Mouse (Mus musculus): ENCODE measurements around the gene Krt35. TPM values are rescaled to one million over a fixed set of nuclear protein-coding genes. Genes with fewer than 3 reads are reported as not detected.

The Krt35 gene
- total RNA-seq (2021) = not detected
- long read RNA-seq, experiment 1 = 0 reads
- long read RNA-seq, experiment 2 = 0 reads

DNA sequence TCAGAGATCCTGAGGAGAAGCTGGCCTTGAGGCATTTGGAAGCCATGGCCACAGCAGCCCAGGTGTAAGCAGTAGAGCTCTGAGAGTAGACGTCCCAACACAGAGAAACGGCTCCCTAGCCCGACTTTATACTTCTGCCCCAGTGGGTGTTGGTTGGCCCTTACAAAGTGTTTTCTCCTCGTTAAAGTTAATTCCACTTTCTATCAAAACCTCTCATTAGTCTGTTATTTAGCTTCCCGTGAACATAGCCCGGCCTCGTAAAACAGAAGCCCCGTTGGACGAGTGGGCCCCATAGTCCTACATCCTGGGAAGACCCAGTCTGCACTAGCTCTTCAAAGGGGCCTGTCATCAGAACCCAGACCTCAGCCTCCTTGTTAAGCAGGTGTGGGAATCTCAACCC, at the start of gene Krt35:
TSS of gene Krt35 (minus strand) at position 101 of the 400 bp plus-strand sequence.
- no peak for DNase-seq
- intact Hi-C loops (cut with DNase I) = no loop called here

DNA sequence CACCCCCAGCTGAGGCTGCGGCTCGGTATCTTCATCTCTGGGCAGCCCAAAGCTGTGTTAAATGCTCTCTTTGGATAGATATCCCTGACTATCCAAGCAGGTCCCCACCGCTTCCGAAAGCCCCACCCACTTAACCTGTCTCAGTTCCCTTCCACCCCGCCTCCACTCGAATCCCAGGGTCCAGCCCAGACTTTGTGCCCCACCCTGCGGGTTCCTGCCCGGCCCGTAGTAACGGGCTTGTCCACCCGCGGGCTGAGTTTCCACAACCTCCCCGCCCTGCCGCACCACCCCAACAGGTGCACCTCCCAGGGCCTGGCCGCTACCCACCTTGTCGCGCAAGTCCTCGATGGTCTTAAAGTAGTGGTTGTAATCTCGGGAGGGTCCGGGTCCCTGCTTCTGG, 49.1 kb upstream of the Krt35 start:
- intact Hi-C loops (cut with DNase I) = no loop called here
- DNase-seq = no peak

DNA sequence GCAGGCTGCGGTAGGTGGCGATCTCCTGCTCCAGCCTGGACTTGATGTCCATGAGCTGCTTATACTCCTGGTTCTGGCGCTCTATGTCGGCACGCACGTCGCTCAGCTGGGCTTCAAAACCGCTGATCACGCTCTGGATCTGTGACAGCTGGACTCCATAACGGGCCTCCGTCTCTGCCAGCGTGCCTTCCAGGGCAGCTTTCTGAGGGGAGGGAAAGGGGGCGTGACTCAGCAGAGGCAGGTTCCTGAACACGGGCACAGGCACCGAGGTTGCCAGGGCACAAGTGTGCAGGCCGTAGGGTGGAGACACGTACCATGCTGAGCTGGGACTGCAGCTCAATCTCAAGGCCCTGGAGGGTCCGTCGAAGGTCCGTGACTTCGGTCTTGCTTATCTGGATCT, 44.9 kb upstream of the Krt35 start:
- peak in 1 of 2 experiments; percentile 15 for DNase-seq

DNA sequence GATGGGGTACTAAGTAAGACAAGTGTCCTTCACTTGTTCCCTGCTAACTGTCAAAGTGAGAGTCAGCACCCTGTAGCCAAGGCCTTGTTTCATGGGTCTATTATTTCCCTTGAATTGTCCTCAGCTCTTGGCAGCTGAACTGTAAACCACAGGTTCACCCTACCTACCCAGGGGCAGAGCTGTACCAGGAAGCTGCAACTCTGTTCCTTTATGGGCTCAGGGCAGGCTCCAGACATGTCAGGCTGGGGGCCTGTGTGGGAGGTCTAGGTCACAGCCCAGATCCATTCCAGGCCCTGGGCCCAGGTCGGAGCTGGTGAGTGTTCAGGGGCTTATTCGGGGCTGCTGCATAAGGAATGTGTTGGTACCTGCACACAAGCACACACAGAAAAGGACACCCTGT, 43.4 kb upstream of the Krt35 start:
- intact Hi-C loops (cut with DNase I) = loop anchor here (5.0 kb wide), 1 partner anchor 247 kb away; no protein-coding TSS in a partner anchor
- no peak for DNase-seq

More for the DNA sequence above, 44.9 kb upstream of the Krt35 start:
- intact Hi-C loops (cut with DNase I) = no loop called here

DNA sequence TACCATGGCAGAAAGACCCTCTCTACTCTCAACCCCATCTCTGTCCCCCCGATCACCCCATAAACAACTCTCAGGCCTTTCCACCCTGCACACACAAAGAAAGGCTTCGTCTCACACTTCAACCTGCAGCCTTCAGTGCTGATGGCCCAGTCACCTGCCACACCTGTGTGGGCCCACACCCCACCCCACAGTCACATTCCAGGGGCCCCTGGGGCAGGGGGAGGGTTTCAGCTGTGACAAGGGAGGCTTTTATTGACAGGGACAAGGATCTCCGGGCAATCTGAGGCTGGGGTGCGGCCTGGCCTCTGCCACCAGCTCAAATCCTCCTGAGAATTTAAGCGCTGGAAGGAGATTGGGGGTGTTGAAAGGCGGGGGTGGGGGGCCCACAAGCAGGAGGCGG, 42.8 kb upstream of the Krt35 start:
- intact Hi-C loops (cut with DNase I) = loop anchor here (5.0 kb wide), 1 partner anchor 247 kb away; no protein-coding TSS in a partner anchor

DNA sequence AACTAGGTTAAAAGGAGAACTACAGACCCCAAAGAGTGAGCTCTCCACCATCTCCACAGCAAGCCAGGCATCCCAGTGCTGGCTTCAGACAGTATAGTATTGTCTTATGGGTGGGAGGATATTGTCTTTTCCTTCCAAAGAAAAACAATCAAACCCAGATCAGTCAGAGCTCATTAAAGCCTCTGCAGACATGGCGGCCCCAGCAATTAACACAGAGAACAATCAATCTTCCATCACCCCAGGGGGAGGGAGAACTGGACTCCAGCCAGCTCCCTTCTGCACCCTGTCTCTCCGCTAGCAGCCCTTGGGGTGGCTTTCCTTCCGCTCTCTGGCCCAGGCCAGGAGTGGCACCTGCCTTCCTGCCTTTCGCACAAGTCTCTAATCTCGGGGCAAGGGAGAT, 41.7 kb upstream of the Krt35 start:
- no peak for DNase-seq
- intact Hi-C loops (cut with DNase I) = loop anchor here (5.0 kb wide), 1 partner anchor 245 kb away; no protein-coding TSS in a partner anchor

More for the DNA sequence above, 42.8 kb upstream of the Krt35 start:
- no peak for DNase-seq

DNA sequence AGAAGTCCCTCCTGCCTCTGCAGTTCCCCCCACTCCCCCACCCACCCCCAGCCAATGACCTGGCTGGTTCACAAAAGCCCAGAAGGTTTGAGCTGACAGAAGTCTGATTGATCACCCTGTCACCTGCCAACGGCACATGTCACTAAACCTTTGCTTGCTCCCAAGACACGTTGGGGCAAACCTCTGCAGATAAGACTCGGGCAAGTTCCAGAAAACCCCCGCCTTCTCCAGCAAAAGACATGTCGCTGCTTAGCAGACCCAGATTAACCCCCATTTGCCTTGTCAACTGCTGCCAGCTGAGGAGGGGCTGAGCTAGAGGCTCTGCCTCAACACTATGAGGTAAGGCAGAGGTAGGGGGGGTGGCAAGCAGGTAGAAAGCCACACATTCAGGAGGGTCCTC, 40.5 kb upstream of the Krt35 start:
- intact Hi-C loops (cut with DNase I) = loop anchor here (5.0 kb wide), 1 partner anchor 244 kb away; no protein-coding TSS in a partner anchor
- no peak for DNase-seq

DNA sequence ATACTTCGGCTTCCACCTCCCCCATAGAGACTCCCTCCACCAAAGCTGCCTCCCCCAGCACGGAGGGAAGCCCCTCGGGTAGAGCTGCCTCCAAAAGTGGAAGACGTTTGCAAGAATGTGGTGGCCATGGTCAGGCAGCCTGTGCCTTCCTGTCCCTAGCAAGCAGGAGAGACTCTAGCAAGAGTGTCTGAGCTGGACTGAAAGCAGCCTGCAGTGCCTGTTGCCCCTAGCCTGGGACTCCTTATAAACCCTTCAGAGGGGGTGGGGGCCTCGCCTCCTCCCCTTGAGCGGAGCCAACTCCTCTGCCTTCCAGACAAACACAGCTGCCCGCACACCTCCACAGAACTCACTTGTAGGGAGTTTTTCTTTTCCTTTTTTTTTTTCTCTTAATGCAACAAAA, 39.7 kb upstream of the Krt35 start, which contains the start of gene Krt15:
TSS of gene Krt15 (minus strand) at position 198 of the 400 bp plus-strand sequence.
- intact Hi-C loops (cut with DNase I) = loop anchor here (5.0 kb wide), 1 partner anchor 243 kb away; no protein-coding TSS in a partner anchor
- DNase-seq = no peak

DNA sequence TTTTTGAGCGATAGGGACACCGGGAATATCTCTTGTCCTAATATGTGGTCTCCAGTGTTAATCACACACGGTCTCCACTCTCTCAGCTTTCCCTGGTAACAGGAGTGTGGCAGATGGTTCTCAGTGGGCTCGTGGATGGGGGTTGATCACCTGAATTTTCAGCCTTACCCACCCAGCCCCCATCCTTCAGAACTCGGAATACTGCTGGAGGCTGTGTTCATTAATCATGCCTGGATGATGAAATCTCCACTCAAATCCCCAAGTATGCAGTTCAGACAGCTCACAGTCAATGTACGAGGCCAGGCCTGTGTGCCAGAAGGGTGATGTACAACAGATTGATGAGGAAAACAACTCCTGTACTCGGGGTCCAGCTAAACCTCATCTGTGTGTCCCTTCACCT, 28.9 kb upstream of the Krt35 start:
- DNase-seq = no peak
- intact Hi-C loops (cut with DNase I) = no loop called here

DNA sequence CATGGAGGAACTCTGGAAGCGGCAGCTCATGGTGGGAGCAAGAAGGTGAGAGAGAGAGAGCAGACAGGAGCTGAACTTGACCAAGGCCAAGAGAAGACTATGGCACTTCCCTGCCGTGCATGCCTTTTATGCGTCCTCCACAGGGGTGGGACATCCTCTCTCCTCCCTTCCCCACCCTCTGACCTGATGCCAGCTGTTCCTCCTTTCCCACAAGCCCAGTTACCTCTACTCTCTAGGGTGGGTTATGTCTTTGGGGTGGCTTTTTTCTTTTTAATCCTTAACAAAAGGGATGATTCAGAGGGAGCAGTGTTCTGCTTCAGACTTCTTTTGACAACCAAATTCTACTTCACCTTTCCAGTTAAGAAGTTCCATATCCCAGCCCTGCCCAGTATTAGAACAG, 25.4 kb upstream of the Krt35 start, which contains the start of gene Krt13:
TSS of gene Krt13 (minus strand) at position 101 of the 400 bp plus-strand sequence.
- intact Hi-C loops (cut with DNase I) = no loop called here
- DNase-seq = no peak

DNA sequence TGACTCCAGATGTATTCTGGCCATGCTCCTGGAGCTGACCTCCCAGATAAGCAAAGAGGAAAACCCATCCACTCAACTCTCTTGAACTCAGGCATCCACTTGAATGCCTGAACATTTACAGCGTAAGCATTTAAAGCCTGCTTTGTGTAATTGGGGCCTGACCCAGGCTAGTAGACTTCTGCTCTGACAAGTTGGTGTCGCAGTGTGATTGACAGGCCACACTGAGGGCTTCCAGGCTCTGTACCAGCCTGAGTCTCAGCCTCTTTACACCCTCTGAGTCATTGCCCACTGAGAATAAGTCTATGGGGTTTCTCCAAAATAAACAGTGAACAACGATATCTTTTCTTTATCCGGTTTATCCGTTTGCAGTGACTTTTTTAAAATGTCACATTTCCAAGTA, 24.3 kb upstream of the Krt35 start:
- intact Hi-C loops (cut with DNase I) = no loop called here
- DNase-seq = no peak

DNA sequence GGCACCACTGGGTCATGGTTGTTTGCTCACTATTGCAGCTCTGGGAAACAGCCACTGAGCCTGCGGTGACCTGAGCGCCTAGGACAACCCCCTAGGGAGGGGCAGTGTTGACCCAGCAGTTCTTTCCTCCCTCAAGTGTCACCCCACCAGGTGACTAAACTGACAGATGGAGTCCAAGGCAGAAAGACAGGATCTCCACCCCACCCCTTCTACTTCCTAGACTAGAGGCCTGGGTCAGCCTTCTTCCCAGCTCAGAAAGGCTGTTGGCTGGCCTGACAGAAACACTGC, 17.6 kb upstream of the Krt35 start:
- intact Hi-C loops (cut with DNase I) = no loop called here
- DNase-seq = no peak

DNA sequence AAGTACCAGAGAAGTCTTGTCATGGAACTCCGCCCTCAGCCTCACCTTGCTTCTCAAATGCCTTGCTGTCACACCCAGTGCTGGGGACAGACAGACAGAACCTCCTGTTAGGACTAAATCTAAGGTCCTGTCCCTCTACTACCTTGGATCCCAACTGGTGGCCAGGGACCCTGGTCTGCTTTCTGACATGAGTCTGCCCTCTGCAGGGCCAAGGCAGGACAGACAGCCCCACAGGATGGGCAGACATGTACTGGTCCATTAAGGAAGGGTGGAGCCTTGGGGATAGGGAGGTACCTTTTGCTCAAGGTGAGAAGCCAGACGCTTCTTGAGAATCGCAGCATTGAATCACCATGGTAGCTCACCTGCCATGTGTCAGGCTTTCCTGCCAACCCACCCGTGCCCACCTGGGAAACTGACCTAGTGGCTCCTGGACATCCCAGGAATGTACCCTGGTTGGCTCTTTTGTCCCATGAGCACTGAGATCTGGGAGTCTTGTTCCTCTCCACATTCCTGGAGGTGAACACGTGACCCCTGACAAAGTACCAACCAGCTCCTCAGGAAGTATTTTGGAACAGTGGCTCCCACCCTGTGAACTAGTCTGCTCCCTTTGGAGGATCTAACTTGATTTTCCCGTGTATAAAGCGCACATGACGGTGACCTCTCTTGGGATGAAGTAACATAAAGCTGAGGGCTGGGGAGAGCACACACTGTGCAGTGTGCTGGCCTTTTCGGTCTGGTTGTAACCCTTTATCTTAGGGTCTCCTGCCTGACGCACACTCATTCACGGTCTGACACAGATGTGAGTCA, 17.1 kb upstream of the Krt35 start:
- intact Hi-C loops (cut with DNase I) = no loop called here
- no peak for DNase-seq

DNA sequence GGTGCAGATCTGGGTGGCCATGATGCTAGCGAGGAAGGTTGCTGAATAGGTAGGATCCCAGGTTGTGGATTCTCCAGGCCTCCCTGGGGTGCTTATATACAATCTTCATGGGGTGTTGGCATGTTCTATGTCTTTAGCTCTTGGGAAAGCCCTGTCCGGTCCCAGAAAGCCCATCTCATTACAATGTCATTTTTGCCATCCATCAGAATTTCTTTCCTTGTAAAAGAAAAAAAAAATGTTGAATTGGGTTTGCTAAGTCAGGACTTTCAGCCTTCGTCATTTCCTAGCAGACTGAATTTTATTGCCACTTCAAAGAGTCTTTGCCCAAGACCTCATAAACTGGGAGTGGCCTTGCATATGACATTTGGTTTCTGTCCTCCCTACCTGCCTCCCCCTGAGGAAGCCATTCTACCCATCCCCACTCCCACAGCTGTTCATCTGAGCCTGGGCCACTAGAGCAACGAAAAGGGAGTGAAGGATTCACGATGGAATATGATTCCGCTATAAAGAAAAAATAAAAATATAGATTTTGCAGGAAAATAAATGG, 9.6 kb upstream of the Krt35 start, which contains the start of gene Krt36:
TSS of gene Krt36 (minus strand) at position 51 of the 547 bp plus-strand sequence.
- intact Hi-C loops (cut with DNase I) = no loop called here
- DNase-seq = no peak

DNA sequence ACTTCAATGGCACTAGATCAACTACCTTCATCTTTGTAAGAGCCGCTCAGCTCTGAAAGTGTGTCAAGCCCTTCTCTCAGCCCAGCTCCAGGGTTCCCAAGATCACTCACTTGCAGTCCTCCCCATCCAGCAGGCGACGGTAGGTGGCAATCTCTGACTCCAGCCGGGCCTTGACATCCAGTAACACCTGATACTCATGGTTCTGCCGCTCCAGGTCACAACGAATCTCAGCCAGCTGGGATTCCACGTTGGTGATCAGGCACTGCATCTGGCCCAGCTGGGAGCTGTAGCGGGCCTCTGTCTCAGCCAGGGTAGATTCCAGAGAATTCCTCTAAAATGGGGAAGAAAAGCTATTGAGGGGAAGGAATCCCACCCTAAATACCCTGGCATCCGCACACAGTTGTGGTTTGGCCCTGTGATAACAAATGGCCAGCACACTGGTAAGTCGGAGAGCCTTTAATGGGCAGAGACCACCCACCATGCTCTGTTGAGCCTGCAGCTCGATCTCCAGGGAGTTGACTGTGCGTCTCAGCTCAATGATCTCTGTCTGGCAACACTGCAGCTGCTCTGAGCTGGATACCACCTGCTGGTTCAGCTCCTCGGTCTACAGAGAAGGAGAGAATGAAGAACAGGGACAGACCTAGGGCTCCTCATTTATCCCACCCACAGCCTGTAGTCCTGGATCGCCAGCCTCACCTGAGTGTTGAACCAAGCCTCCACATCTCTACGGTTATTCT, 6.8 kb upstream of the Krt35 start:
- intact Hi-C loops (cut with DNase I) = no loop called here
- no peak for DNase-seq

DNA sequence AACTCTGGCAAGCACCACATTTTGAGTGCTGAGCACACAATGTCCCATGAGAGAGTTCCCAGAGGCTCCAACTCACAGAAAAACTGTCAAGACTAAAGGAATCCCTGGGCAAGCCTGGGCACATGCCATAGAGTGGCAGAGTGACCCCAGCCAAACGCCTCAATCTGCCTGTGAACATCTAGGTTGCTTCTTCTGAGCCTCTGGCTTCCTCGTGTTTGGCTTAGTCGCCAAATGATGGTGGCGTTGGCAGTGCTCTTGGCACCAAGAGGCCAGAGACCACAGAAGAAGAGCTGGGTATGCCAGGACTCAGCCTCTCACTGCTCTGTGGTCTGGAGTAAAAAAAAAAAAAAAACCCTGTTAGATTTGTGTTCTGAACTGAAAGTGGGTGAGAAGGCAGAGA, 4.3 kb upstream of the Krt35 start:
- DNase-seq = no peak

DNA sequence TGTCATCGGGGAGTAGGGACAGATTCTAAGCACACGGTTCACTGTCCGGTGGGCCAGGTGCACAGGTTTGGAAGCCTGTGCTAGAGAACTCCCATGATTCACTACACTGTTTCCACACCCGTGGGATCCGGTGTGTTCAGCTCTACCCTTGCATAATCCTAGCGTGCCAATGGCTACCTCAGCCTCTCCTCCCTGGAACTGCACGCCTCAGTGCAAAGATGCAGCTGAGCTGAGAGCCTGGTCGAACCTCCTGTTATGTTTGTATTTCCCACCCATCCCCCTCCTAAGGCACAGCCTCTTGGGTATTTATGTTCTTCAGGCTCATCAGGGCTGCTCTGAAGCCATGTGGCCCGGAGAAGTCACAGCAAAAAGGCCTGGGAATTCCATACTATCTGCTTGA, 1.8 kb upstream of the Krt35 start:
- DNase-seq = no peak
- intact Hi-C loops (cut with DNase I) = no loop called here

More for the DNA sequence above, 4.3 kb upstream of the Krt35 start:
- intact Hi-C loops (cut with DNase I) = no loop called here

DNA sequence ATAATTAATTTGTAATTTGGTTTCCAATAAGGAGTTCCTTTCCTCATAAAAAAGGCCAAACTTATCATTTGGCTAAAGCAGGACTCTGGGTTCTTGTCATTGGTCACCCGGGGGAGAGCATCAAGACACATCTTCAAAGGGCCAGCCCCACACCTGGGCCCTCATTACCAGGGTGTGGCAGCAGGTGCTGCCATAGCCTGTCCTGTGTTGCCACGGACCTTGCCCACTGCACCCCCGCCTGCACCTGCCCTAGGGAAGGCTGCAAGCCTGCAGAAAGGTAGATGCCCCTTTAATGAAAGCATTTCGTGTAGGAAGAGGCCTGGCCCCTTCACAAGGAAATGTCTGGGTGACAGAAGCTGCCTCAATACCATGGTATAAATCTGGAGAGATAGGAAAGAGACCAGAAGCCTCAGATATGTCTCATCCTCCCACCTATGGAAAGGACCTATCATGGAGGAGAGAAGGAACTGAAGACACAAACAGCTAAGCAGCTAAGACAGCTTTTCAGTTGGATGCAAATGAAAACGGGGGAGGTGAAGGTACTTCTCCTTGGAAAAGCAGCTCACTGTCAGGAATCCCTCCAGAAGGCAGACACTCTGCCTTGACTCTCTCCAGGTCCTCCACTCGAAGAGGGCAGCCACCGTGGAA, 7.5 kb downstream of the Krt35 start:
- intact Hi-C loops (cut with DNase I) = no loop called here
- DNase-seq = no peak

DNA sequence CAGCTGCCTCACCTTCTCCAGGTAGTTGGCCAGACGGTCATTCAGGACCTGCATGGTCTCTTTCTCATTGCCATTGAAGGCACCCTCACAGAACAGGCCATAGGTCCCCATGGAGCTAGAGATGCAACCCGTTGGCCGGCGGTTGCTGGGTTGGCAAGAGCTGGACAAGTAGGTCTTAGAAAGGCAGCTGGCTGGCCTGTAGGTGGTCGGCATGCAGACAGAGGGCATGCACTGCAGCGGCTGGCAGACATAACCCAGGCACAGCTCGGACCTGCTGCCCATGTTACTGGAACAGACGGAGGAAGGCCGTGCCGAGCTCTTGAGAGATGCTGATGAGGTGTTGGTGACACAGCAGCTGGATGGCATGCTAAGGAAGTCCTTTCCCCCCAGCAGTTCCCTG, 8.2 kb downstream of the Krt35 start, which contains the start of gene Krt32:
TSS of gene Krt32 (minus strand) at position 366 of the 400 bp plus-strand sequence.
- DNase-seq = no peak
- intact Hi-C loops (cut with DNase I) = no loop called here

DNA sequence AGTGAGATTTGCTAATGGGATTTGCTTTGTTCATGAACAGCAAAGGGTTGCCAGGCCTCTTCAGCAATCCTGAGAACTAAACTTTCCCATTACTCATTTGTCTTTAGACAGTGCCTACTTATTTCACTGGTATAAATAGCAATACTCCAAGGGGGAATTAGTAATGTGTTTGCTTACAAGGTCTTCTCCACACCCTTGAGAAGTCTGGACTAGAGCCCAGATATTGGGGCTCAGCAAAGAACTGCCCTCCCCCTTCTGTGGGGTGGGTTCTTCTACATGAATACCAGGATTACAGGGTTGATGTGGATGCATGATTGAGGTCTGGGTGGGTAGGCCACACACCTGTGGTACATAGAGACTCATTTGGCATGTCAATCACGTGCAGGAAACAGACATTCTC, 22.2 kb downstream of the Krt35 start:
- intact Hi-C loops (cut with DNase I) = no loop called here
- no peak for DNase-seq
